Mouse (Mus musculus) lung, embryonic 16.5 days (tissue): Measurements from ENCODE around the gene Ralgapa2. TPM values are rescaled to one million over a fixed set of nuclear protein-coding genes. Genes with fewer than 3 reads are reported as not detected.

Experiments
- ATAC-seq: fragments of 200-750 bp; cut with Nextera tagmentation; 2 replicates; pipeline ENCODE4 v1.8.0; 2017; ENCODE audit warnings: low read depth, mild to moderate bottlenecking, moderate library complexity
- H3K27ac ChIP-seq: fragments of 300-500 bp; sonication (generic); 2 replicates; pipeline ENCODE4 v1.5.1; 2014; ENCODE audit warnings: mild to moderate bottlenecking, control low read depth, low read length
- H3K27me3 ChIP-seq: fragments of 300-500 bp; sonication (generic); 2 replicates; pipeline ENCODE4 v1.6.1; 2014; ENCODE audit warnings: low read depth, low read length, mixed read lengths; ENCODE audit not compliant: control insufficient read depth, insufficient read depth
- H3K36me3 ChIP-seq: fragments of 300-500 bp; sonication (generic); 2 replicates; pipeline ENCODE4 v1.6.1; 2014; ENCODE audit warnings: low read length; ENCODE audit not compliant: control insufficient read depth, insufficient read depth
- H3K4me1 ChIP-seq: fragments of 300-500 bp; sonication (generic); replicated peaks from 2 replicates; pipeline ENCODE4 v1.6.1; 2014; ENCODE audit warnings: low read length, mixed read lengths; ENCODE audit not compliant: control insufficient read depth, insufficient read depth
- H3K4me2 ChIP-seq: fragments of 300-500 bp; sonication (generic); 2 replicates; pipeline ENCODE4 v1.6.1; 2014; ENCODE audit warnings: low read depth, low read length, control low read depth
- H3K4me3 ChIP-seq: fragments of 300-500 bp; sonication (generic); 2 replicates; pipeline ENCODE4 v1.5.1; 2014; ENCODE audit warnings: mild to moderate bottlenecking, low read length, control low read depth
- H3K9ac ChIP-seq: fragments of 300-500 bp; sonication (generic); 2 replicates; pipeline ENCODE4 v1.6.1; 2014; ENCODE audit warnings: low read length, control low read depth
- H3K9me3 ChIP-seq: fragments of 300-500 bp; sonication (generic); 2 replicates; pipeline ENCODE4 v1.6.1; 2016; ENCODE audit warnings: low read length; ENCODE audit not compliant: control insufficient read depth
- WGBS: fragments of 180-500 bp; shearing (Covaris S2); extraction: QIAGEN DNeasy Blood & Tissue Kit; methylation state at CpG from one replicate; pipeline ENCODE4 v1.1.7; 2014; 5-methylcytosine and 5-hydroxymethylcytosine counted together
- polyA plus RNA-seq: library from polyadenylated mRNA; unstranded; fragments of >200 nt; fragmentation: Nextera tagmentation; extraction: Ambion mirVana; gene quantifications from 2 replicates; pipeline ENCODE4 v1.2.1, GENCODE M21; 2015

Gene Ralgapa2
- polyA plus RNA-seq, 1 experiment from 2014 or later: 8.4 TPM

DNA sequence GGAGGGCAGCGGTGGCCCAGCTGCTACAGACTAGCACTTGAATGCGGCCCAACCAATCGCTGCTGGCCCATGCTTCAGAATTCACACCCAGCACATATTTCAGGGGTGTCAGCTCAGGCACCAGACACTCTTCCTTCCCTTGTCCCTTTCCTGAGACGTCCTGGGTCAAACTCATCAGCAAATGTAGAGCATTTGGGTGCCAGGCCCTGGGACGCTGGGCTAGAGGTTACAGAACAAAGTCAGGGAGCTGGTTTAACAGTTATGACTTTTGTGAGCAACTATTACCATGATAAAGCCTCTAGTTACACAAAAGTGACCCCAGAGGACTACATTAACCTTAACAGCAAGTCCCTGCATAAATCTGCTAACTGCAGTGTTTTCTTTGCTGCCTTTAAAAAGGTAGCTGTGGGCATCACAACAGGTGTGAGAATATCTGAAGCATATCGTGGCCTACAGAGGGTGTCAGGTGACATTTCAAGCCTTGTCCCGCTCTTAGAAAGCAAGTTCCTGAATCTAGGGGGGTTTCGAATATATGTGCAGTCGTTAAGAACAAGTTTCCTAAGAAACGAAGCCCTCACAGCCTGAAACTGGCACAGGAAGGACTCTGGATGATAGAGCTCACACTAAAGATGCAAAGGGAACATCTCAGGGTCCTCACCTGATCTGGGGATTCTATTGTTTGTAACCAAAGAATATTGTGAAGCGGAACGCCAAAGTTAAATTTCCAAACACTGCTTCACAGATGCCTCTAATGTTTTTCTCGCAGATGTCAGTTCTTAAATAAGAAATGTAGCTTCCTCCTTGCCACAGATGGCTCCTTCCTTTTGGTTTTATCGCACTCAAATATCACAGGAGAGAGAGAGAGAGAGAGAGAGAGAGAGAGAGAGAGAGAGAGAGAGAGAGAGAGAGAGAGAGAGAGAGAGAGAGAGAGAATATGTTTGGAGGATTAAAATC is 295.8 kb downstream of the Ralgapa2 start:
- H3K27me3 ChIP-seq: peaks cover 64% of the 10 kb centered on the region
- H3K9ac ChIP-seq: no peak overlapping the region
- no peak overlapping the region for H3K4me3 ChIP-seq
- H3K4me2 ChIP-seq: no peak overlapping the region
- H3K27ac ChIP-seq: no peak overlapping the region
- H3K36me3 ChIP-seq: no peaks in the 10 kb centered on the region
- WGBS: 14% methylated on average over 14 of the region's 14 CpGs
- H3K9me3 ChIP-seq: no peaks in the 10 kb centered on the region
- no peak for ATAC-seq
- H3K4me1 ChIP-seq: peaks cover 15% of the 10 kb centered on the region

DNA sequence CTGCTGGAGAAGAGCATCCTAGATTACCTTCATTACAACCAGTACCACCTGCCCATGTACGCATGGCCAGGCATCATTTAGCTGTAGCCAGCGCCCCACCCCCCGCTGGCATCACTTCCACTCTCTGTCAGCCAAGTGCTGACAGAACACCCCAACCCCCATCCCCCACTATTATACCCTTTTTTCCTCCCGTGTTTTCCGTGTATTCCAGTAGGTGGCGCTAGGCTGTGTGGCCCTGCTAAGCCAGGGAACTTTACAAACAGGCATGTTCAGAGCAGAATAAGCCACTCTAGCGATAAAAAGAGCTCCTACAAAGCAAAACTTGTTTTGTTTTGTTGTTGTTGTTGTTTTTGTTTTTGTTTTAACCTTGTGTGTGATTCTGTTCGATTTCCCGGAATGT is 297.4 kb downstream of the Ralgapa2 start:
- Histone ChIP-seq H3K9ac (no peak overlapping the region), H3K27me3 (peaks cover 50% of the 10 kb centered on the region), H3K36me3 (no peaks in the 10 kb centered on the region), H3K4me1 (peaks cover 9% of the 10 kb centered on the region; the same call in 1 of the 2 replicates), H3K4me2 (no peak overlapping the region), H3K27ac (no peak overlapping the region), H3K4me3 (no peak overlapping the region), H3K9me3 (no peaks in the 10 kb centered on the region)
- ATAC-seq: no peak; the same call in 1 of the 2 replicates
- WGBS: 2% methylated on average over 9 of the region's 9 CpGs

DNA sequence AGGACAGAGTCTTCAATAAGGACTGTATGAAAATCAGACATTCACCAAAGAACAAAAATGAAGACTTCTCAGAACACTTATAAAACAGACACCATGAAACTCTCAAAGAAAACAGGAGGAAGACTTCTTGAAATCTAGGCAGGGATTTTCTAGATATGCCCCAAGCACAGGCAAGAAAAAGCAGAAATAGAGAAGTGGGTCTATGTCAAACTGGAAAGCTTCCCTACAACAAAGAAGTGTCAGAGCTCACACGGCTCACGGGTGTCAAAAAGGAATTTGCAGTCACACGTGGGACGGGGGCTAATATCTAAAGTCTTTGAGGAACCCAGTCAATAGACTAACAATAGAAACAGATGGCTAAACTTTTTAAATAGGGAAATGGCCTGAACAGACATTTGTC is 301.2 kb downstream of the Ralgapa2 start:
- ATAC-seq: no peak
- WGBS: 35% methylated on average over 4 of the region's 4 CpGs
- no peak overlapping the region for H3K9ac ChIP-seq
- no peaks in the 10 kb centered on the region for H3K36me3 ChIP-seq
- H3K27me3 ChIP-seq: peaks cover 17% of the 10 kb centered on the region
- no peaks in the 10 kb centered on the region for H3K4me1 ChIP-seq
- H3K27ac ChIP-seq: no peak overlapping the region
- no peaks in the 10 kb centered on the region for H3K9me3 ChIP-seq
- no peak overlapping the region for H3K4me2 ChIP-seq
- no peak overlapping the region for H3K4me3 ChIP-seq

DNA sequence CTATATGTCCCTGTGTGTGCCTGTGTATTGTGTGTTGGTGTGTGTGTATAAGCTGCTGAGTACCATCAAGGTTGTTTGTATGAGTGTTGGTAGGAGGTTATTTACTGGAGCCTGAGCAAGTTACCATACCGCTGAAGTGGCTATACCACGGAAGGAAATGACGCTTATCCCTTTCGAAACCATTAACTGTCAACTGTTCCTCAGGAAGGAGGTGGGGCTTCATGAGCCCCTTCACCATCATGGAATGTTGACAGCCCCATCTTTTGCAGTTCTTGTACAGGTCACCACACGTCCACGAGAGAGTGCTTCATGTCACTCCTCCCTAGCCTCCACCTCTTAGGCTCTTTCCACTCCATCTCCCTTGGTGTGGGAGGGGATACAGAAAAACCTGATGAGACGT is 314.2 kb downstream of the Ralgapa2 start:
- Histone ChIP-seq H3K4me3 (no peak overlapping the region), H3K27ac (no peak overlapping the region), H3K9ac (no peak overlapping the region), H3K4me1 (no peaks in the 10 kb centered on the region), H3K9me3 (no peaks in the 10 kb centered on the region), H3K27me3 (no peaks in the 10 kb centered on the region), H3K36me3 (no peaks in the 10 kb centered on the region), H3K4me2 (no peak overlapping the region)
- ATAC-seq: no peak
- 47% methylated on average over 7 of the region's 7 CpGs for WGBS

DNA sequence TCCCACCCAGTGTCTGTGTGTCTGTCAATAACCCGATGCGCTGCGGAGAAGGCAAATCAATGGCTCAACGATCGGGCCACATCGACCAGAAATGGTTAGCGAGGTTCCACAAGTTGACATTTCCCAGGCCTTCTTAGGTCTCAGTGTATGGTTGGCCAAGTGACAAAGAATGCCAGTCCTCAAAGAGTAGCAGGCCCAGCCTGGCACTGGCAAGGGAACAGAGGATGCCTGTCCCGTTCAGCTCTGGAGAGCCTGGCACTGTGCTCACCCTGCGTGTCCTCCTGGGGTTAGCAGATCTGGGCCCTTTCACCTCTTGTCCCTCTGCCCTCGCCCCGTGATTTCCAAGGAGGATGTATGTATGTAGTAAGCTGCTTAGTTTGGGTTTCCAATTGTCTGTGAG is 316.0 kb downstream of the Ralgapa2 start:
- H3K9ac ChIP-seq: no peak overlapping the region
- H3K4me3 ChIP-seq: no peak overlapping the region
- no peaks in the 10 kb centered on the region for H3K4me1 ChIP-seq
- WGBS: 89% methylated on average over 11 of the region's 11 CpGs
- H3K36me3 ChIP-seq: no peaks in the 10 kb centered on the region
- H3K27ac ChIP-seq: no peak overlapping the region
- H3K9me3 ChIP-seq: no peaks in the 10 kb centered on the region
- no peaks in the 10 kb centered on the region for H3K27me3 ChIP-seq
- no peak overlapping the region for H3K4me2 ChIP-seq
- no peak for ATAC-seq
